Mouse (Mus musculus) MEL (cell line): Measurements from ENCODE around the gene Map6d1. TPM values are rescaled to one million over a fixed set of nuclear protein-coding genes. Genes with fewer than 3 reads are reported as not detected.

Experiments
- DNase-seq: peaks from one replicate; pipeline ENCODE4 v3.0.0; 2011; ENCODE audit warnings: low read depth, low spot score
- H3K27ac ChIP-seq: 2 replicates; pipeline ENCODE4 v1.5.1; 2012; ENCODE audit warnings: low read depth, mild to moderate bottlenecking, control low read depth, low read length, moderate library complexity; ENCODE audit not compliant: control insufficient read depth
- H3K27me3 ChIP-seq, 2 experiments: fragments of 150-350 bp in 1 of 2; sonication (generic) in 1 of 2; 2 replicates each; pipeline ENCODE4 v1.6.1; 2012; ENCODE audit warnings: low read length in 2 of 2, mild to moderate bottlenecking in 2 of 2, improper control_type of control experiment in 1 of 2, moderate library complexity in 1 of 2; ENCODE audit not compliant: insufficient read depth in 2 of 2, control insufficient read depth in 1 of 2
- H3K36me3 ChIP-seq, 2 experiments: 2 replicates each; pipeline ENCODE4 v1.6.1; 2012 to 2014; ENCODE audit warnings: low read length in 2 of 2, improper control_type of control experiment in 1 of 2, inconsistent platforms in 1 of 2, mild to moderate bottlenecking in 1 of 2; ENCODE audit not compliant: insufficient read depth in 2 of 2, control insufficient read depth in 1 of 2
- H3K4me1 ChIP-seq, 2 experiments: fragments of 150-350 bp in 1 of 2; sonication (generic) in 1 of 2; 2 replicates each; pipeline ENCODE4 v1.6.1; 2012; ENCODE audit warnings: low read length in 2 of 2, improper control_type of control experiment in 1 of 2, mild to moderate bottlenecking in 1 of 2; ENCODE audit not compliant: insufficient read depth in 2 of 2, control insufficient read depth in 1 of 2
- H3K4me3 ChIP-seq, 2 experiments: fragments of 150-350 bp in 1 of 2; sonication (generic) in 1 of 2; 2 replicates each; pipeline ENCODE4 v1.5.1; 2012; ENCODE audit warnings: low read depth in 2 of 2, low read length in 2 of 2, mild to moderate bottlenecking in 2 of 2, moderate library complexity in 2 of 2, control low read depth in 1 of 2, improper control_type of control experiment in 1 of 2; ENCODE audit not compliant: control insufficient read depth in 1 of 2, insufficient read depth in 1 of 2
- H3K79me2 ChIP-seq: 2 replicates; pipeline ENCODE4 v1.6.1; 2012; ENCODE audit warnings: mild to moderate bottlenecking, low read length, moderate library complexity; ENCODE audit not compliant: control insufficient read depth, poor library complexity, insufficient read depth
- H3K9ac ChIP-seq: 2 replicates; pipeline ENCODE4 v1.6.1; 2012; ENCODE audit warnings: low read depth, mild to moderate bottlenecking, control low read depth, low read length, moderate library complexity; ENCODE audit not compliant: control insufficient read depth, poor library complexity, severe bottlenecking
- H3K9me3 ChIP-seq: fragments of 150-350 bp; sonication (generic); replicated peaks from 2 replicates; pipeline ENCODE4 v1.6.1; 2012; ENCODE audit warnings: mild to moderate bottlenecking, low read length, improper control_type of control experiment, moderate library complexity; ENCODE audit not compliant: insufficient read depth
- CHD1 ChIP-seq: IDR thresholded peaks from 2 replicates; pipeline ENCODE4 v1.6.1; 2012; ENCODE audit warnings: low read depth, mild to moderate bottlenecking, inconsistent platforms, low read length, improper control_type of control experiment
- CHD2 ChIP-seq: IDR thresholded peaks from 2 replicates; pipeline ENCODE4 v1.6.1; 2011; ENCODE audit warnings: low read length, improper control_type of control experiment
- CTCF ChIP-seq, 3 experiments: IDR thresholded peaks in 2 of 3; conservative IDR thresholded peaks in 1 of 3; 2 replicates each; pipeline ENCODE4 v1.5.1; 2011 to 2012; ENCODE audit warnings: low read length in 3 of 3, low read depth in 2 of 3, mild to moderate bottlenecking in 2 of 3, improper control_type of control experiment in 1 of 3, inconsistent platforms in 1 of 3, mixed read lengths in 1 of 3, moderate library complexity in 1 of 3; ENCODE audit not compliant: control insufficient read depth in 1 of 3, insufficient read depth in 1 of 3, poor library complexity in 1 of 3, severe bottlenecking in 1 of 3
- ELF1 ChIP-seq: IDR thresholded peaks from 2 replicates; pipeline ENCODE4 v1.6.1; 2014; ENCODE audit warnings: low read depth, mild to moderate bottlenecking, inconsistent platforms, low read length, improper control_type of control experiment, moderate library complexity
- EP300 ChIP-seq, 2 experiments: IDR thresholded peaks; 2 replicates each; pipeline ENCODE4 v1.6.1; 2011; ENCODE audit warnings: improper control_type of control experiment in 2 of 2, low read length in 2 of 2, low read depth in 1 of 2, mild to moderate bottlenecking in 1 of 2
- GABPA ChIP-seq: IDR thresholded peaks from 2 replicates; pipeline ENCODE4 v1.6.1; 2012; ENCODE audit warnings: low read depth, mild to moderate bottlenecking, inconsistent platforms, low read length, improper control_type of control experiment, moderate library complexity
- GATA1 ChIP-seq: IDR thresholded peaks from 2 replicates; pipeline ENCODE4 v1.6.1; 2011; ENCODE audit warnings: low read depth, low read length, improper control_type of control experiment
- HCFC1 ChIP-seq: IDR thresholded peaks from 2 replicates; pipeline ENCODE4 v1.6.1; 2012; ENCODE audit warnings: low read depth, mild to moderate bottlenecking, inconsistent platforms, low read length, improper control_type of control experiment, moderate library complexity
- JUND ChIP-seq: IDR thresholded peaks from 2 replicates; pipeline ENCODE4 v1.6.1; 2011; ENCODE audit warnings: low read depth, mild to moderate bottlenecking, improper control_type of control experiment, low read length
- MAX ChIP-seq: IDR thresholded peaks from 2 replicates; pipeline ENCODE4 v1.6.1; 2011; ENCODE audit warnings: low read length, improper control_type of control experiment
- MAZ ChIP-seq: IDR thresholded peaks from 2 replicates; pipeline ENCODE4 v1.6.1; 2012; ENCODE audit warnings: low read depth, mild to moderate bottlenecking, inconsistent platforms, low read length, improper control_type of control experiment
- MEF2A ChIP-seq: IDR thresholded peaks from 2 replicates; pipeline ENCODE4 v1.6.1; 2014; ENCODE audit warnings: low read depth, mild to moderate bottlenecking, inconsistent platforms, low read length, improper control_type of control experiment; ENCODE audit not compliant: poor library complexity, insufficient replicate concordance, severe bottlenecking; ENCODE audit errors: extremely low read depth
- NELFE ChIP-seq: IDR thresholded peaks from 2 replicates; pipeline ENCODE4 v1.6.1; 2011; ENCODE audit warnings: low read depth, low read length, improper control_type of control experiment
- NRF1 ChIP-seq: IDR thresholded peaks from 2 replicates; pipeline ENCODE4 v1.6.1; 2014; ENCODE audit warnings: low read depth, mild to moderate bottlenecking, inconsistent platforms, low read length, improper control_type of control experiment, moderate library complexity; ENCODE audit not compliant: poor library complexity, insufficient read depth, severe bottlenecking
- POLR2A ChIP-seq, 2 experiments: IDR thresholded peaks; 2 replicates each; pipeline ENCODE4 v1.6.1; 2011 to 2012; ENCODE audit warnings: low read length in 2 of 2, mild to moderate bottlenecking in 2 of 2, control low read depth in 1 of 2, improper control_type of control experiment in 1 of 2, low read depth in 1 of 2, moderate library complexity in 1 of 2; ENCODE audit not compliant: control insufficient read depth in 1 of 2, insufficient read depth in 1 of 2, poor library complexity in 1 of 2
- RAD21 ChIP-seq: IDR thresholded peaks from 2 replicates; pipeline ENCODE4 v1.6.1; 2011; ENCODE audit warnings: mild to moderate bottlenecking, low read depth, low read length, improper control_type of control experiment
- SIN3A ChIP-seq: IDR thresholded peaks from 2 replicates; pipeline ENCODE4 v1.6.1; 2012; ENCODE audit warnings: low read length, improper control_type of control experiment, inconsistent platforms
- SMC3 ChIP-seq: IDR thresholded peaks from 2 replicates; pipeline ENCODE4 v1.6.1; 2011; ENCODE audit warnings: low read depth, low read length, improper control_type of control experiment
- UBTF ChIP-seq: IDR thresholded peaks from 2 replicates; pipeline ENCODE4 v1.6.1; 2012; ENCODE audit warnings: low read depth, mild to moderate bottlenecking, inconsistent platforms, low read length, improper control_type of control experiment, moderate library complexity, borderline replicate concordance; ENCODE audit not compliant: insufficient read depth
- USF1 ChIP-seq: IDR thresholded peaks from 2 replicates; pipeline ENCODE4 v1.6.1; 2014; ENCODE audit warnings: low read depth, mild to moderate bottlenecking, inconsistent platforms, low read length, improper control_type of control experiment, moderate library complexity
- USF2 ChIP-seq, 2 experiments: IDR thresholded peaks; 2 replicates each; pipeline ENCODE4 v1.6.1; 2011 to 2012; ENCODE audit warnings: improper control_type of control experiment in 2 of 2, low read length in 2 of 2, borderline replicate concordance in 1 of 2, inconsistent platforms in 1 of 2, low read depth in 1 of 2, mild to moderate bottlenecking in 1 of 2; ENCODE audit not compliant: insufficient read depth in 1 of 2
- ZC3H11A ChIP-seq: IDR thresholded peaks from 2 replicates; pipeline ENCODE4 v1.6.1; 2012; ENCODE audit warnings: low read depth, mild to moderate bottlenecking, inconsistent platforms, low read length, improper control_type of control experiment
- ZKSCAN1 ChIP-seq: IDR thresholded peaks from 2 replicates; pipeline ENCODE4 v1.6.1; 2012; ENCODE audit warnings: low read depth, mild to moderate bottlenecking, inconsistent platforms, low read length, improper control_type of control experiment, moderate library complexity
- ZMIZ1 ChIP-seq: IDR thresholded peaks from 2 replicates; pipeline ENCODE4 v1.6.1; 2012; ENCODE audit warnings: low read depth, mild to moderate bottlenecking, inconsistent platforms, low read length, improper control_type of control experiment, moderate library complexity
- ZNF384 ChIP-seq: IDR thresholded peaks from 2 replicates; pipeline ENCODE4 v1.6.1; 2012; ENCODE audit warnings: low read depth, mild to moderate bottlenecking, inconsistent platforms, low read length, improper control_type of control experiment
- polyA plus RNA-seq, 2 experiments: library from polyadenylated mRNA; stranded (reverse) in 1 of 2; unstranded in 1 of 2; fragments of >175 nt in 1 of 2; fragments of >200 nt in 1 of 2; gene quantifications; 2 replicates each; pipeline versions ENCODE4 v1.2.1 to v1.2.4; 2012; ENCODE audit warnings: low replicate concordance in 2 of 2, low read depth in 1 of 2; ENCODE audit not compliant: insufficient read length in 2 of 2, insufficient read depth in 1 of 2, missing spikeins in 1 of 2
- total RNA-seq: library from RNA; depleted of rRNA; stranded (reverse); fragments of 300-350 nt; gene quantifications from 2 replicates; pipeline ENCODE4 v1.2.3, GENCODE M21; 2012

Map6d1 gene
- total and polyA plus RNA-seq, 3 experiments = 0.08 TPM; not detected in 2

- TF ChIP-seq GATA1 (no peak), ELF1 (no peak), ZC3H11A (no peak), ZMIZ1 (no peak), JUND (no peak), CTCF (IDR thresholded peaks at IDR 0.05 in 2 of 3, conservative IDR thresholded peaks at IDR 0.05 in 1 of 3; ENCODE audit: control insufficient read depth in 1 of 3, insufficient read depth in 1 of 3, low read depth in 2 of 3, low read length in 3 of 3, poor library complexity in 1 of 3, severe bottlenecking in 1 of 3) (no peak), SIN3A (no peak), SMC3 (no peak), MEF2A (no peak), NRF1 (no peak), HCFC1 (no peak), UBTF (no peak), POLR2A (IDR thresholded peaks at IDR 0.05; ENCODE audit: control insufficient read depth in 1 of 2, insufficient read depth in 1 of 2, low read depth in 1 of 2, low read length in 2 of 2, poor library complexity in 1 of 2) (no peak), MAZ (no peak), CHD1 (no peak), USF2 (IDR thresholded peaks at IDR 0.05; ENCODE audit: borderline replicate concordance in 1 of 2, insufficient read depth in 1 of 2, low read depth in 1 of 2, low read length in 2 of 2) (no peak), GABPA (no peak), RAD21 (no peak)
- Histone ChIP-seq H3K4me1 (no peaks in the 10 kb centered on the region), H3K79me2 (no peaks in the 10 kb centered on the region), H3K36me3 (no peaks in the 10 kb centered on the region), H3K9me3 (no peaks in the 10 kb centered on the region), H3K4me3 (no peak overlapping the region), H3K9ac (no peak overlapping the region), H3K27me3 (no peaks in the 10 kb centered on the region; a peak in 1 of 4 replicates), H3K27ac (no peak overlapping the region)
- no peak for DNase-seq
These were observed 3.7 kb downstream of the Map6d1 start for GRCm38 (mm10) chr16:20237426-20237825.

- no peak for DNase-seq
These were observed 6.8 kb downstream of the Map6d1 start for GRCm38 (mm10) chr16:20234406-20234805.

More at GRCm38 (mm10) chr16:20234406-20234805, 6.8 kb downstream of the Map6d1 start:
- Histone ChIP-seq H3K79me2 (no peaks in the 10 kb centered on the region), H3K27ac (no peak overlapping the region), H3K36me3 (no peaks in the 10 kb centered on the region; a peak in 1 of 4 replicates), H3K9me3 (no peaks in the 10 kb centered on the region), H3K9ac (no peak overlapping the region), H3K27me3 (no peaks in the 10 kb centered on the region), H3K4me1 (no peaks in the 10 kb centered on the region), H3K4me3 (no peak overlapping the region)
- no peak for TF ChIP-seq HCFC1
- no peak for TF ChIP-seq USF1
- no peak for TF ChIP-seq ZKSCAN1
- no peak for TF ChIP-seq RAD21
- TF ChIP-seq CHD2 = no peak
- TF ChIP-seq ZNF384 = no peak
- TF ChIP-seq ZC3H11A = no peak
- TF ChIP-seq JUND = no peak
- TF ChIP-seq EP300 (IDR thresholded peaks at IDR 0.05; ENCODE audit: low read depth in 1 of 2, low read length in 2 of 2) = no peak
- no peak for TF ChIP-seq MAX
- no peak for TF ChIP-seq GATA1
- TF ChIP-seq CHD1 = no peak
- no peak for TF ChIP-seq NELFE
